Mouse (Mus musculus): Measurements from ENCODE around the gene Capns1. TPM values are rescaled to one million over a fixed set of nuclear protein-coding genes. Genes with fewer than 3 reads are reported as not detected.
"Not testable (repeated sequence)": the region's sequence is repeated elsewhere in the genome, so short reads cannot be mapped to it uniquely, and the experiment has no call there.

Gene Capns1
- 351 and 819 TPM in 2 replicates for polyA plus RNA-seq (2012; rRNA removed)

GRCm38 (mm10) chr7:30198481-30198971 lies at the start of gene Capns1:
Gene Capns1 (minus strand): TSS chr7:30198811.
- peaks cover 20% of the 10 kb centered on the region for H3K4me1 ChIP-seq (ENCODE audit: control insufficient read depth, insufficient read depth, insufficient read length, low read length)
- no peaks in the 10 kb centered on the region for H3K36me3 ChIP-seq (ENCODE audit: control insufficient read depth, insufficient read depth, low read length)
- 5% methylated on average over 8 of the region's 8 CpGs for WGBS
- no peak for TF ChIP-seq POLR2A (IDR thresholded peaks at IDR 0.05; ENCODE audit: low read depth, low read length)
- TF ChIP-seq CTCF (IDR thresholded peaks at IDR 0.05; ENCODE audit: extremely low read depth, insufficient read length, insufficient replicate concordance, low read depth, low read length) = peak; percentile 78; the same call in 1 of the 2 replicates
- H3K27me3 ChIP-seq (ENCODE audit: control insufficient read depth, insufficient read depth, low read length) = no peaks in the 10 kb centered on the region
- no peak within 1 kb of the TSS for H3K27ac ChIP-seq (ENCODE audit: insufficient read depth, low read depth, low read length)
- no peak within 1 kb of the TSS for H3K4me3 ChIP-seq (ENCODE audit: low read depth, low read length)

GRCm38 (mm10) chr7:30237374-30237773 lies 38.8 kb upstream of the Capns1 start:
- WGBS = 82% methylated on average over 3 of the region's 3 CpGs
- not testable (repeated sequence) for H3K4me1 ChIP-seq (ENCODE audit: control insufficient read depth, insufficient read depth, insufficient read length, low read length); H3K27me3 ChIP-seq (ENCODE audit: control insufficient read depth, insufficient read depth, low read length); H3K27ac ChIP-seq (ENCODE audit: insufficient read depth, low read depth, low read length); H3K4me3 ChIP-seq (ENCODE audit: low read depth, low read length); H3K36me3 ChIP-seq (ENCODE audit: control insufficient read depth, insufficient read depth, low read length)

- TF ChIP-seq CTCF (IDR thresholded peaks at IDR 0.05; ENCODE audit: extremely low read depth, insufficient read length, insufficient replicate concordance, low read depth, low read length) = no peak
- TF ChIP-seq POLR2A (IDR thresholded peaks at IDR 0.05; ENCODE audit: low read depth, low read length) = no peak
- Histone ChIP-seq H3K27me3 (ENCODE audit: control insufficient read depth, insufficient read depth, low read length) (no peaks in the 10 kb centered on the region), H3K27ac (ENCODE audit: insufficient read depth, low read depth, low read length) (no peak within 1 kb of the TSS), H3K4me3 (ENCODE audit: low read depth, low read length) (no peak within 1 kb of the TSS), H3K36me3 (ENCODE audit: control insufficient read depth, insufficient read depth, low read length) (0 out of 2 replicates have a peak, but pooled peaks cover 1% of the 10 kb centered on the region), H3K4me1 (ENCODE audit: control insufficient read depth, insufficient read depth, insufficient read length, low read length) (peaks cover 7% of the 10 kb centered on the region)
- 83% methylated on average over 4 of the region's 4 CpGs for WGBS
Observed at GRCm38 (mm10) chr7:30235625-30236024, 37.0 kb upstream of the Capns1 start, which contains the start of gene Ovol3. Gene Ovol3 (minus strand): TSS chr7:30235725.

GRCm38 (mm10) chr7:30235091-30235490 lies 36.5 kb upstream of the Capns1 start:
- H3K27ac ChIP-seq (ENCODE audit: insufficient read depth, low read depth, low read length) = no peak overlapping the region
- peaks cover 7% of the 10 kb centered on the region for H3K4me1 ChIP-seq (ENCODE audit: control insufficient read depth, insufficient read depth, insufficient read length, low read length)
- TF ChIP-seq CTCF (IDR thresholded peaks at IDR 0.05; ENCODE audit: extremely low read depth, insufficient read length, insufficient replicate concordance, low read depth, low read length) (no peak), POLR2A (IDR thresholded peaks at IDR 0.05; ENCODE audit: low read depth, low read length) (no peak)
- 86% methylated on average over 8 of the region's 8 CpGs for whole genome bisulfite sequencing
- no peaks in the 10 kb centered on the region for H3K27me3 ChIP-seq (ENCODE audit: control insufficient read depth, insufficient read depth, low read length)
- H3K4me3 ChIP-seq (ENCODE audit: low read depth, low read length) = no peak overlapping the region
- 0 out of 2 replicates have a peak, but pooled peaks cover 1% of the 10 kb centered on the region for H3K36me3 ChIP-seq (ENCODE audit: control insufficient read depth, insufficient read depth, low read length)

- H3K27ac ChIP-seq (ENCODE audit: insufficient read depth, low read depth, low read length) = no peak overlapping the region
Observed at GRCm38 (mm10) chr7:30234276-30234858, 35.8 kb upstream of the Capns1 start.

DNA sequence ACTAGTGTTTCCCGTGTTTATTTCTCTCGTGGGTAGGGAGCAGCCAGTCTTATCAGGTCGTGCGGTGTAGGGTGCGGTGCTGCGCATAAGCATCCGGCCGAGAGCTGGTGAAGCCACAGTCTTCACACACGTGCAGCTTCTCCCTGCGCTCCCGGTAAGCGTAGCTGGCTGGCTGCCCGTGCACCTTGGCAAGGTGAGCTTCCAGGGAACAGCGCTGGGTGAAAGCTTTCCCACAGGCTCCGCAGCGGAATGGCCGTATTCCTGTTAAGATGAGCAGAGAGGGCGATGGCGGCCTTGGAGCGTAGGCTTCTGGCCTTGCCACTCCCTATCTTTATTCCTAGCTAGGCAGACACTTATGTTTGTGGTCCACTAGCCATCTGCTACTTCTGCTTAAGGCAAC lies 34.8 kb upstream of the Capns1 start:
- TF ChIP-seq POLR2A (IDR thresholded peaks at IDR 0.05; ENCODE audit: low read depth, low read length) (no peak), CTCF (IDR thresholded peaks at IDR 0.05; ENCODE audit: extremely low read depth, insufficient read length, insufficient replicate concordance, low read depth, low read length) (no peak)
- 75% methylated on average over 20 of the region's 20 CpGs for WGBS
- H3K27me3 ChIP-seq (ENCODE audit: control insufficient read depth, insufficient read depth, low read length) = no peaks in the 10 kb centered on the region
- 0 out of 2 replicates have a peak, but pooled peaks cover 1% of the 10 kb centered on the region for H3K36me3 ChIP-seq (ENCODE audit: control insufficient read depth, insufficient read depth, low read length)
- peaks cover 7% of the 10 kb centered on the region for H3K4me1 ChIP-seq (ENCODE audit: control insufficient read depth, insufficient read depth, insufficient read length, low read length)
- H3K27ac ChIP-seq (ENCODE audit: insufficient read depth, low read depth, low read length) = no peak overlapping the region
- H3K4me3 ChIP-seq (ENCODE audit: low read depth, low read length) = no peak overlapping the region

More at GRCm38 (mm10) chr7:30234276-30234858, 35.8 kb upstream of the Capns1 start:
- 0 out of 2 replicates have a peak, but pooled peaks cover 1% of the 10 kb centered on the region for H3K36me3 ChIP-seq (ENCODE audit: control insufficient read depth, insufficient read depth, low read length)
- 92% methylated on average over 15 of the region's 15 CpGs for WGBS
- no peaks in the 10 kb centered on the region for H3K27me3 ChIP-seq (ENCODE audit: control insufficient read depth, insufficient read depth, low read length)
- TF ChIP-seq POLR2A (IDR thresholded peaks at IDR 0.05; ENCODE audit: low read depth, low read length) (no peak), CTCF (IDR thresholded peaks at IDR 0.05; ENCODE audit: extremely low read depth, insufficient read length, insufficient replicate concordance, low read depth, low read length) (no peak)
- H3K4me1 ChIP-seq (ENCODE audit: control insufficient read depth, insufficient read depth, insufficient read length, low read length) = peaks cover 7% of the 10 kb centered on the region
- H3K4me3 ChIP-seq (ENCODE audit: low read depth, low read length) = no peak overlapping the region

- Histone ChIP-seq H3K4me1 (ENCODE audit: control insufficient read depth, insufficient read depth, insufficient read length, low read length) (peaks cover 7% of the 10 kb centered on the region), H3K4me3 (ENCODE audit: low read depth, low read length) (peak overlapping the region; percentile 89), H3K27me3 (ENCODE audit: control insufficient read depth, insufficient read depth, low read length) (no peaks in the 10 kb centered on the region), H3K36me3 (ENCODE audit: control insufficient read depth, insufficient read depth, low read length) (peaks cover 4% of the 10 kb centered on the region), H3K27ac (ENCODE audit: insufficient read depth, low read depth, low read length) (peak overlapping the region; percentile 75)
- 3% methylated on average over 24 of the region's 24 CpGs for WGBS
- peak; percentile 66; the same call in 1 of the 2 replicates for TF ChIP-seq CTCF (IDR thresholded peaks at IDR 0.05; ENCODE audit: extremely low read depth, insufficient read length, insufficient replicate concordance, low read depth, low read length)
- TF ChIP-seq POLR2A (IDR thresholded peaks at IDR 0.05; ENCODE audit: low read depth, low read length) = no peak
Observed at GRCm38 (mm10) chr7:30232631-30233148, 34.1 kb upstream of the Capns1 start.
